Mouse (Mus musculus) CH12.LX (cell line): ENCODE measurements around the gene Ccdc114. TPM values are rescaled to one million over a fixed set of nuclear protein-coding genes. Genes with fewer than 3 reads are reported as not detected.

ENCODE experiments used
- DNase-seq: peaks from one replicate; pipeline ENCODE4 v3.0.0-alpha.2; 2013; ENCODE audit errors: extremely low read depth
- H3K27ac ChIP-seq: 2 replicates; pipeline ENCODE4 v1.5.1; 2012; ENCODE audit warnings: low read depth, mild to moderate bottlenecking, control low read depth, moderate library complexity; ENCODE audit not compliant: insufficient read depth
- H3K27me3 ChIP-seq: replicated peaks from 2 replicates; pipeline ENCODE3; 2012; ENCODE audit warnings: inconsistent platforms
- H3K36me3 ChIP-seq, 2 experiments: replicated peaks in 1 of 2; 2 replicates each; pipeline versions ENCODE3 to v1.6.1; 2012; ENCODE audit warnings: inconsistent platforms in 1 of 2, low read length in 1 of 2, mild to moderate bottlenecking in 1 of 2, mixed read lengths in 1 of 2, moderate library complexity in 1 of 2; ENCODE audit not compliant: control insufficient read depth in 1 of 2, insufficient read depth in 1 of 2
- H3K4me1 ChIP-seq, 2 experiments: 2 replicates each; pipeline ENCODE4 v1.6.1; 2012; ENCODE audit warnings: inconsistent platforms in 1 of 2, moderate library complexity in 1 of 2; ENCODE audit not compliant: insufficient read depth in 2 of 2, control insufficient read depth in 1 of 2
- H3K4me2 ChIP-seq: 2 replicates; pipeline ENCODE4 v1.6.1; 2012; ENCODE audit warnings: low read depth, mild to moderate bottlenecking, control low read depth; ENCODE audit not compliant: poor library complexity, insufficient read depth, severe bottlenecking
- H3K4me3 ChIP-seq, 3 experiments: fragments of 150-350 bp in 1 of 3; sonication (generic) in 1 of 3; replicated peaks in 1 of 3; 2 replicates each; pipeline versions ENCODE3 to v1.5.1; 2011 to 2012; ENCODE audit warnings: low read depth in 2 of 3, low read length in 2 of 3, mild to moderate bottlenecking in 2 of 3, moderate library complexity in 2 of 3, control low read depth in 1 of 3, improper control_type of control experiment in 1 of 3, inconsistent platforms in 1 of 3, mixed read lengths in 1 of 3; ENCODE audit not compliant: poor library complexity in 1 of 3
- H3K79me2 ChIP-seq: replicated peaks from 2 replicates; pipeline ENCODE4 v1.6.1; 2012; ENCODE audit warnings: mild to moderate bottlenecking, moderate library complexity; ENCODE audit not compliant: control insufficient read depth, poor library complexity, insufficient read depth, severe bottlenecking; ENCODE audit errors: extremely low read depth
- H3K9ac ChIP-seq: 2 replicates; pipeline ENCODE4 v1.6.1; 2012; ENCODE audit warnings: low read depth, mild to moderate bottlenecking, control low read depth, moderate library complexity; ENCODE audit not compliant: insufficient read depth
- H3K9me3 ChIP-seq: replicated peaks from 2 replicates; pipeline ENCODE3; 2012; ENCODE audit warnings: low read length, inconsistent platforms, mixed read lengths
- BHLHE40 ChIP-seq: IDR thresholded peaks from 2 replicates; pipeline ENCODE4 v1.6.1; 2011; ENCODE audit warnings: mild to moderate bottlenecking, low read depth, low read length, improper control_type of control experiment
- CHD2 ChIP-seq: IDR thresholded peaks from 2 replicates; pipeline ENCODE4 v1.6.1; 2011; ENCODE audit warnings: low read length, improper control_type of control experiment
- CTCF ChIP-seq, 2 experiments: IDR thresholded peaks in 1 of 2; conservative IDR thresholded peaks in 1 of 2; 2 replicates each; pipeline ENCODE4 v1.5.1; 2011 to 2012; ENCODE audit warnings: low read depth in 2 of 2, low read length in 2 of 2, improper control_type of control experiment in 1 of 2, inconsistent platforms in 1 of 2, mild to moderate bottlenecking in 1 of 2, moderate library complexity in 1 of 2
- E2F4 ChIP-seq: IDR thresholded peaks from 2 replicates; pipeline ENCODE4 v1.6.1; 2011; ENCODE audit warnings: low read depth, low read length, improper control_type of control experiment; ENCODE audit not compliant: insufficient replicate concordance
- ELF1 ChIP-seq: IDR thresholded peaks from 2 replicates; pipeline ENCODE4 v1.6.1; 2014; ENCODE audit warnings: low read depth, mild to moderate bottlenecking, inconsistent platforms, low read length, improper control_type of control experiment
- HCFC1 ChIP-seq: IDR thresholded peaks from 2 replicates; pipeline ENCODE4 v1.6.1; 2012; ENCODE audit warnings: low read depth, mild to moderate bottlenecking, inconsistent platforms, low read length, improper control_type of control experiment
- JUN ChIP-seq: IDR thresholded peaks from 2 replicates; pipeline ENCODE4 v1.6.1; 2011; ENCODE audit warnings: low read depth, mild to moderate bottlenecking, low read length, improper control_type of control experiment, moderate library complexity; ENCODE audit not compliant: insufficient read depth
- JUND ChIP-seq: conservative IDR thresholded peaks from 2 replicates; pipeline ENCODE4 v1.6.1; 2011; ENCODE audit warnings: low read depth, low read length, improper control_type of control experiment
- KAT2A ChIP-seq: IDR thresholded peaks from 2 replicates; pipeline ENCODE4 v1.6.1; 2012; ENCODE audit warnings: low read length, improper control_type of control experiment, inconsistent platforms; ENCODE audit not compliant: insufficient replicate concordance
- MAFK ChIP-seq: IDR thresholded peaks from 2 replicates; pipeline ENCODE4 v1.6.1; 2011; ENCODE audit warnings: low read length, improper control_type of control experiment; ENCODE audit not compliant: insufficient replicate concordance
- MAZ ChIP-seq: IDR thresholded peaks from 2 replicates; pipeline ENCODE4 v1.6.1; 2012; ENCODE audit warnings: low read depth, mild to moderate bottlenecking, inconsistent platforms, low read length, improper control_type of control experiment, moderate library complexity
- MXI1 ChIP-seq: IDR thresholded peaks from 2 replicates; pipeline ENCODE4 v1.6.1; 2011; ENCODE audit warnings: mild to moderate bottlenecking, low read depth, low read length, improper control_type of control experiment
- PAX5 ChIP-seq: IDR thresholded peaks from 2 replicates; pipeline ENCODE4 v1.6.1; 2012; ENCODE audit warnings: low read length, inconsistent platforms, mixed read lengths
- POLR2AphosphoS2 ChIP-seq: IDR thresholded peaks from 2 replicates; pipeline ENCODE4 v1.6.1; 2011; ENCODE audit warnings: low read depth, low read length, improper control_type of control experiment
- RCOR1 ChIP-seq: conservative IDR thresholded peaks from 2 replicates; pipeline ENCODE4 v1.6.1; 2012; ENCODE audit warnings: low read depth, mild to moderate bottlenecking, inconsistent platforms, low read length, improper control_type of control experiment
- SMC3 ChIP-seq: IDR thresholded peaks from 2 replicates; pipeline ENCODE4 v1.6.1; 2011; ENCODE audit warnings: low read depth, low read length, improper control_type of control experiment
- TCF12 ChIP-seq: IDR thresholded peaks from 2 replicates; pipeline ENCODE4 v1.6.1; 2014; ENCODE audit warnings: low read depth, mild to moderate bottlenecking, inconsistent platforms, low read length, improper control_type of control experiment
- UBTF ChIP-seq: IDR thresholded peaks from 2 replicates; pipeline ENCODE4 v1.6.1; 2012; ENCODE audit warnings: low read depth, mild to moderate bottlenecking, inconsistent platforms, low read length, improper control_type of control experiment, moderate library complexity
- USF1 ChIP-seq: IDR thresholded peaks from 2 replicates; pipeline ENCODE4 v1.6.1; 2014; ENCODE audit warnings: low read depth, mild to moderate bottlenecking, inconsistent platforms, low read length, improper control_type of control experiment
- ZC3H11A ChIP-seq: IDR thresholded peaks from 2 replicates; pipeline ENCODE4 v1.6.1; 2012; ENCODE audit warnings: low read depth, mild to moderate bottlenecking, inconsistent platforms, low read length, improper control_type of control experiment
- ZKSCAN1 ChIP-seq: IDR thresholded peaks from 2 replicates; pipeline ENCODE4 v1.6.1; 2012; ENCODE audit warnings: low read depth, inconsistent platforms, low read length, improper control_type of control experiment, borderline replicate concordance
- ZMIZ1 ChIP-seq: IDR thresholded peaks from 2 replicates; pipeline ENCODE4 v1.6.1; 2012; ENCODE audit warnings: low read depth, mild to moderate bottlenecking, inconsistent platforms, low read length, improper control_type of control experiment
- dilution Hi-C: fragments of 300-500 bp; cut with MboI; formaldehyde crosslinking; loops from 2 replicates; pipeline ENCODE4 v1.14.3; 2020; ENCODE audit warnings: low sequenced_read_pairs; ENCODE audit not compliant: extremely low pct_unique_long_range_greater_than_20kb, extremely low pct_ligation_motif_present
- in situ Hi-C: fragments of 300-500 bp; cut with MboI; formaldehyde crosslinking; loops from 3 replicates; pipeline ENCODE4 v1.14.3; 2019; ENCODE audit warnings: low sequenced_read_pairs, low pct_ligation_motif_present, low pct_unique_long_range_greater_than_20kb, mixed read lengths
- polyA plus RNA-seq: library from polyadenylated mRNA; unstranded; fragments of >175 nt; gene quantifications from 2 replicates; pipeline ENCODE4 v1.2.1, GENCODE M21; 2012; ENCODE audit warnings: low read depth; ENCODE audit not compliant: insufficient read length
- total RNA-seq, 2 experiments: library from RNA; depleted of rRNA; stranded (reverse); fragments of 300-350 nt in 1 of 2; fragments of >200 nt in 1 of 2; gene quantifications; 2 replicates each; pipeline ENCODE4 v1.2.3; 2012 to 2014

The Ccdc114 gene
- total and polyA plus RNA-seq, 3 experiments = 0.11 TPM; not detected in 2

- H3K4me2 ChIP-seq = no peak overlapping the region
- no peak overlapping the region for H3K27ac ChIP-seq
- H3K9ac ChIP-seq = no peak overlapping the region
- TF ChIP-seq MAFK = no peak
- TF ChIP-seq E2F4 = no peak
- no peak for TF ChIP-seq MAZ
- TF ChIP-seq CTCF (conservative IDR thresholded peaks at IDR 0.05 in 1 of 2, IDR thresholded peaks at IDR 0.05 in 1 of 2; ENCODE audit: low read depth in 2 of 2, low read length in 2 of 2) = no peak
- no peak for TF ChIP-seq UBTF
- no peak for TF ChIP-seq PAX5
- no peak for TF ChIP-seq JUND
- peak; percentile 58 for DNase-seq
- in situ Hi-C loops = no loop called here
- H3K27me3 ChIP-seq = no peaks in the 10 kb centered on the region
- H3K4me1 ChIP-seq = peaks cover 2 to 45% of the 10 kb centered on the region in 2 experiments; a peak in 2 of 4 replicates
- dilution Hi-C loops = no loop called here
- H3K9me3 ChIP-seq = no peaks in the 10 kb centered on the region
- H3K36me3 ChIP-seq = peaks cover 0 to 55% of the 10 kb centered on the region in 2 experiments
- H3K4me3 ChIP-seq = peak overlapping the region in 1 of 3 experiments; percentile 6
- no peaks in the 10 kb centered on the region for H3K79me2 ChIP-seq
Measured at GRCm38 (mm10) chr7:45916056-45917003, 7.5 kb upstream of the Ccdc114 start.

- no peak overlapping the region for H3K9ac ChIP-seq
- TF ChIP-seq CHD2 = no peak
- no peak for TF ChIP-seq ZMIZ1
- TF ChIP-seq SMC3 = no peak
- TF ChIP-seq KAT2A = no peak
- no peak for TF ChIP-seq ZKSCAN1
- TF ChIP-seq BHLHE40 = no peak
- no peak for TF ChIP-seq ELF1
- TF ChIP-seq HCFC1 = no peak
- no peak for TF ChIP-seq MXI1
- TF ChIP-seq ZC3H11A = no peak
- no peak for TF ChIP-seq POLR2AphosphoS2
- TF ChIP-seq TCF12 = no peak
- TF ChIP-seq USF1 = no peak
- TF ChIP-seq CTCF (conservative IDR thresholded peaks at IDR 0.05 in 1 of 2, IDR thresholded peaks at IDR 0.05 in 1 of 2; ENCODE audit: low read depth in 2 of 2, low read length in 2 of 2) = no peak
- no peak for TF ChIP-seq JUN
- TF ChIP-seq MAZ = no peak
- no peak for TF ChIP-seq RCOR1
- TF ChIP-seq PAX5 = no peak
- TF ChIP-seq, all 38 proteins: peak for 0
- DNase-seq = no peak
- peaks cover 2 to 53% of the 10 kb centered on the region in 2 experiments; a peak in 2 of 4 replicates for H3K4me1 ChIP-seq
- no peak overlapping the region for H3K4me2 ChIP-seq
- H3K27ac ChIP-seq = no peak overlapping the region
- H3K9me3 ChIP-seq = no peaks in the 10 kb centered on the region
- no peak overlapping the region for H3K4me3 ChIP-seq
- H3K79me2 ChIP-seq = no peaks in the 10 kb centered on the region
- dilution Hi-C loops (no loop called here), in situ Hi-C loops (no loop called here)
- H3K27me3 ChIP-seq = no peaks in the 10 kb centered on the region
- peaks cover 0 to 55% of the 10 kb centered on the region in 2 experiments for H3K36me3 ChIP-seq
Measured at GRCm38 (mm10) chr7:45917004-45917704, 6.7 kb upstream of the Ccdc114 start.
